Mouse (Mus musculus) C2C12 (cell line): ENCODE data around the gene Rnf207.

Source experiments
- CEBPB ChIP-seq: IDR thresholded peaks from one replicate; pipeline ENCODE4 v1.6.1; 2011; ENCODE audit warnings: low read depth, mild to moderate bottlenecking, control low read depth, moderate library complexity
- MAX ChIP-seq: IDR thresholded peaks from one replicate; pipeline ENCODE4 v1.6.1; 2011; ENCODE audit warnings: mild to moderate bottlenecking, control low read depth

GRCm38 (mm10) chr4:152291562-152291961, 27.2 kb downstream of the Rnf207 start, which contains the start of gene Hes3:
- TF ChIP-seq MAX: no peak
- TF ChIP-seq CEBPB: no peak
